7 mouse cellular contexts compared by ENCODE assay signal in genomic region chr2:119237210-119237870, GRCm38 (mm10). TPM values are rescaled to one million over a fixed set of nuclear protein-coding genes. Genes with fewer than 3 reads are reported as not detected.
DNase-seq lines count a peak whose midpoint lies in the region; ATAC-seq and TF ChIP-seq lines count a peak whose summit lies in the region.

TSS of gene Spint1 (plus strand) at chr2:119237362.

- H3K27ac ChIP-seq in midbrain, embryonic 12.5 days (replicated peaks) = no peak within 1 kb of the TSS

- WGBS in midbrain, embryonic 12.5 days = under 1% methylated on average over 70 of the region's 73 CpGs

- H3K9ac ChIP-seq in midbrain, embryonic 12.5 days (replicated peaks) = no peak within 1 kb of the TSS

- peak within 1 kb of the TSS; percentile 91 for H3K4me3 ChIP-seq in E14TG2a.4 (replicated peaks; ENCODE audit: low read length)
- peak within 1 kb of the TSS; percentile 41 for H3K4me3 ChIP-seq in midbrain, embryonic 12.5 days

- DNase-seq in ZHBTc4 (ENCODE audit: low read depth, low spot score) = peak; percentile 78
- DNase-seq in kidney, postnatal 4 days = peak; percentile 69 to 79
- no peak for DNase-seq in layer of hippocampus, adult 8-10 months (ENCODE audit: low spot score in 2 of 2)
- no peak for DNase-seq in cerebellum, postnatal 14 days

- no peaks in the 10 kb centered on the region for H3K9me3 ChIP-seq in E14TG2a.4 (ENCODE audit: low read length)
- H3K9me3 ChIP-seq in midbrain, embryonic 12.5 days = no peaks in the 10 kb centered on the region

- peak; percentile 21; the same call in 1 of the 2 replicates for ATAC-seq in granulocyte monocyte progenitor cell, adult 5-6 weeks (replicated peaks; ENCODE audit: poor library complexity, severe bottlenecking)
- no peak for ATAC-seq in midbrain, embryonic 12.5 days (ENCODE audit: low FRiP score, low read depth)

- H3K36me3 ChIP-seq in E14TG2a.4 (ENCODE audit: insufficient read depth, low read length) = peaks cover 47% of the 10 kb centered on the region
- H3K36me3 ChIP-seq in midbrain, embryonic 12.5 days = no peaks in the 10 kb centered on the region

- peak within 1 kb of the TSS; percentile 62 for H3K4me2 ChIP-seq in midbrain, embryonic 12.5 days (replicated peaks)

- TF ChIP-seq CTCF in E14TG2a.4 (conservative IDR thresholded peaks at IDR 0.05; ENCODE audit: low read length) = no peak

- H3K4me1 ChIP-seq in E14TG2a.4 (replicated peaks; ENCODE audit: low read depth, low read length) = peaks cover 80% of the 10 kb centered on the region
- peaks cover 13% of the 10 kb centered on the region for H3K4me1 ChIP-seq in midbrain, embryonic 12.5 days

- no peaks in the 10 kb centered on the region for H3K27me3 ChIP-seq in E14TG2a.4 (ENCODE audit: insufficient read depth, low read length)
- H3K27me3 ChIP-seq in midbrain, embryonic 12.5 days = peaks cover 71% of the 10 kb centered on the region

RNA-seq across cellular contexts. Expression of gene Spint1, which starts in this region (rescaled TPM):
- not detected in 2 replicates for total RNA-seq in granulocyte monocyte progenitor cell, adult 5-6 weeks (2014; fragmentation: Nextera tagmentation)
- total RNA-seq in granulocyte monocyte progenitor cell, adult 5-6 weeks (2017) = 0.15 TPM in 1 of 2 replicates, not detected in the other
- polyA plus RNA-seq in midbrain, embryonic 12.5 days (2016; fragmentation: Nextera tagmentation; extraction: Ambion mirVana) = 0.98 and 1.5 TPM in 2 replicates
- total RNA-seq in layer of hippocampus, adult 8-10 months (2022) = 1 to 10 TPM; 2.2 to 5.6 (median 2.9) TPM

Comparison
In these comparisons a context has a peak if more than half of its experiments do, and no peak if none do; other contexts are left out.
1. Peak in ATAC-seq in granulocyte monocyte progenitor cell, adult 5-6 weeks; RNA of the gene not detected or under 1 TPM.
2. DNase-seq: peak in ZHBTc4 (single experiment) and kidney, postnatal 4 days (2 of 2); none in layer of hippocampus, adult 8-10 months (0 of 2) and cerebellum, postnatal 14 days (0 of 2).